Mouse (Mus musculus) heart, adult 2 months (tissue): ENCODE data around the gene Zfhx3. TPM values are rescaled to one million over a fixed set of nuclear protein-coding genes. Genes with fewer than 3 reads are reported as not detected.

Experiments used
- DNase-seq, 2 experiments: peaks; one replicate each; pipeline ENCODE4 v3.0.0; 2021
- H3K27ac ChIP-seq: fragments of 200-600 bp; 2 replicates; pipeline ENCODE4 v1.8.1; 2022
- H3K27me3 ChIP-seq: fragments of 200-500 bp; 2 replicates; pipeline ENCODE4 v1.6.1; 2012; ENCODE audit warnings: mild to moderate bottlenecking, low read length, inconsistent platforms, mixed read lengths; ENCODE audit not compliant: control insufficient read depth, insufficient read depth
- H3K36me3 ChIP-seq: fragments of 200-500 bp; 2 replicates; pipeline ENCODE4 v1.6.1; 2012; ENCODE audit warnings: low read length, inconsistent platforms; ENCODE audit not compliant: control insufficient read depth, insufficient read depth
- H3K4me1 ChIP-seq: fragments of 200-500 bp; 2 replicates; pipeline ENCODE4 v1.6.1; 2011; ENCODE audit warnings: low read length; ENCODE audit not compliant: control insufficient read depth, insufficient read depth
- H3K4me3 ChIP-seq: fragments of 200-600 bp; 2 replicates; pipeline ENCODE4 v1.8.1; 2022
- H3K79me2 ChIP-seq: fragments of 200-500 bp; replicated peaks from 2 replicates; pipeline ENCODE4 v1.6.1; 2012; ENCODE audit warnings: mild to moderate bottlenecking, inconsistent platforms, low read length, moderate library complexity, mixed read lengths; ENCODE audit not compliant: control insufficient read depth, insufficient read depth
- H3K9ac ChIP-seq: fragments of 200-500 bp; 2 replicates; pipeline ENCODE4 v1.6.1; 2012; ENCODE audit warnings: low read depth, mild to moderate bottlenecking, control low read depth, inconsistent platforms, low read length, mixed read lengths
- CTCF ChIP-seq: fragments of 200-600 bp; IDR thresholded peaks from 2 replicates; pipeline ENCODE4 v1.8.1; 2022; ENCODE audit warnings: antibody characterized with exemption, mild to moderate bottlenecking, moderate library complexity
- EP300 ChIP-seq: fragments of 200-500 bp; IDR thresholded peaks from 2 replicates; pipeline ENCODE4 v1.6.1; 2011; ENCODE audit warnings: low read depth, low read length, control low read depth; ENCODE audit not compliant: insufficient read depth
- POLR2A ChIP-seq: fragments of 200-500 bp; IDR thresholded peaks from 2 replicates; pipeline ENCODE4 v1.6.1; 2011; ENCODE audit warnings: mild to moderate bottlenecking, low read depth, low read length, control low read depth; ENCODE audit not compliant: insufficient read depth
- WGBS: fragments of 180-500 bp; shearing (Covaris S2); methylation state at CpG from one replicate; pipeline ENCODE4 v1.1.7; 2018; 5-methylcytosine and 5-hydroxymethylcytosine counted together
- intact Hi-C: fragments of 180-260 bp; cut with DNase I; formaldehyde crosslinking; loops from one replicate; pipeline ENCODE4 v1.15.1; 2025
- polyA plus RNA-seq: library from polyadenylated mRNA; depleted of rRNA; stranded (reverse); fragments of >200 nt; gene quantifications from 2 replicates; pipeline ENCODE4 v1.2.3, GENCODE M21; 2012
- total RNA-seq, 2 experiments: library from RNA; stranded (reverse); gene quantifications; 2 replicates each; pipeline ENCODE4 v1.2.3; 2021

Gene Zfhx3
- total and polyA plus RNA-seq, 3 experiments: 1.8 to 8.3 (median 6.9) TPM

- Histone ChIP-seq H3K27me3 (no peaks in the 10 kb centered on the region), H3K4me1 (peaks cover 9% of the 10 kb centered on the region), H3K79me2 (peaks cover 1% of the 10 kb centered on the region), H3K4me3 (no peak overlapping the region), H3K9ac (no peak overlapping the region), H3K36me3 (no peaks in the 10 kb centered on the region), H3K27ac (no peak overlapping the region)
- DNase-seq: no peak
- intact Hi-C loops: no loop called here
- 93% methylated on average over 13 of the region's 13 CpGs for WGBS
- TF ChIP-seq CTCF (no peak), EP300 (no peak), POLR2A (no peak)
These were observed 798.0 kb downstream of the Zfhx3 start for GRCm38 (mm10) chr8:108740443-108740842.

- no peak overlapping the region for H3K4me3 ChIP-seq
- TF ChIP-seq POLR2A: no peak
- H3K36me3 ChIP-seq: no peaks in the 10 kb centered on the region
- H3K27ac ChIP-seq: no peak overlapping the region
- 85% methylated on average over 4 of the region's 4 CpGs for WGBS
- H3K27me3 ChIP-seq: no peaks in the 10 kb centered on the region
- DNase-seq: no peak
- H3K4me1 ChIP-seq: peaks cover 6% of the 10 kb centered on the region
- no peak overlapping the region for H3K9ac ChIP-seq
- peaks cover 1% of the 10 kb centered on the region; the same call in 1 of the 2 replicates for H3K79me2 ChIP-seq
- intact Hi-C loops: no loop called here
These were observed 799.2 kb downstream of the Zfhx3 start for GRCm38 (mm10) chr8:108741651-108742050.

- Histone ChIP-seq H3K9ac (no peak overlapping the region), H3K4me3 (no peak overlapping the region), H3K36me3 (no peaks in the 10 kb centered on the region), H3K79me2 (peaks cover 1% of the 10 kb centered on the region; the same call in 1 of the 2 replicates), H3K27me3 (no peaks in the 10 kb centered on the region), H3K4me1 (peaks cover 7% of the 10 kb centered on the region), H3K27ac (no peak overlapping the region)
- intact Hi-C loops: no loop called here
- no peak for DNase-seq
- TF ChIP-seq CTCF (no peak), EP300 (no peak), POLR2A (no peak)
- 90% methylated on average over 10 of the region's 10 CpGs for WGBS
These were observed 800.0 kb downstream of the Zfhx3 start for GRCm38 (mm10) chr8:108742465-108742864.

GRCm38 (mm10) chr8:108743238-108743637, 800.8 kb downstream of the Zfhx3 start:
- intact Hi-C loops: no loop called here
- Histone ChIP-seq H3K36me3 (no peaks in the 10 kb centered on the region), H3K27ac (no peak overlapping the region), H3K79me2 (peaks cover 1% of the 10 kb centered on the region; the same call in 1 of the 2 replicates), H3K4me3 (no peak overlapping the region), H3K27me3 (no peaks in the 10 kb centered on the region), H3K9ac (no peak overlapping the region), H3K4me1 (peaks cover 12% of the 10 kb centered on the region)
- WGBS: 24% methylated on average over 7 of the region's 7 CpGs
- DNase-seq: peak; percentile 47 to 66
- TF ChIP-seq POLR2A (no peak), EP300 (0 out of 2 replicates have a peak, but pooled peaks have one; percentile 41)

GRCm38 (mm10) chr8:108745551-108745950, 803.1 kb downstream of the Zfhx3 start:
- Histone ChIP-seq H3K27me3 (no peaks in the 10 kb centered on the region), H3K36me3 (0 out of 2 replicates have a peak, but pooled peaks cover 2% of the 10 kb centered on the region), H3K27ac (no peak overlapping the region), H3K4me3 (no peak overlapping the region), H3K4me1 (peaks cover 17% of the 10 kb centered on the region), H3K79me2 (peaks cover 1% of the 10 kb centered on the region; the same call in 1 of the 2 replicates), H3K9ac (no peak overlapping the region)
- WGBS: 94% methylated on average over 7 of the region's 7 CpGs
- TF ChIP-seq EP300: no peak
- no peak for TF ChIP-seq CTCF
- TF ChIP-seq POLR2A: no peak
- intact Hi-C loops: no loop called here
- no peak for DNase-seq

GRCm38 (mm10) chr8:108748095-108748494, 805.7 kb downstream of the Zfhx3 start:
- Histone ChIP-seq H3K27me3 (no peaks in the 10 kb centered on the region), H3K27ac (peak overlapping the region; percentile 36), H3K4me3 (peak overlapping the region; percentile 22; the same call in 1 of the 2 replicates), H3K79me2 (peaks cover 1% of the 10 kb centered on the region; the same call in 1 of the 2 replicates), H3K9ac (peak overlapping the region; percentile 20), H3K4me1 (peaks cover 16% of the 10 kb centered on the region), H3K36me3 (0 out of 2 replicates have a peak, but pooled peaks cover 2% of the 10 kb centered on the region)
- 39% methylated on average over 11 of the region's 11 CpGs for WGBS
- TF ChIP-seq EP300: no peak
- no peak for TF ChIP-seq POLR2A
- TF ChIP-seq CTCF: no peak
- intact Hi-C loops: no loop called here
- DNase-seq: peak in 1 of 2 experiments; percentile 28
